Mouse (Mus musculus) cerebellum, postnatal 4 days (tissue): Measurements from ENCODE around the gene Fam222b.

Experiments used
- DNase-seq, 2 experiments: peaks; one replicate each; pipeline ENCODE4 v3.0.0; 2022; ENCODE audit warnings: low spot score in 2 of 2, mixed read lengths in 1 of 2

Fam222b gene

GRCm38 (mm10) chr11:78136132-78136531 is 41.7 kb downstream of the Fam222b start:
- no peak for DNase-seq

DNA sequence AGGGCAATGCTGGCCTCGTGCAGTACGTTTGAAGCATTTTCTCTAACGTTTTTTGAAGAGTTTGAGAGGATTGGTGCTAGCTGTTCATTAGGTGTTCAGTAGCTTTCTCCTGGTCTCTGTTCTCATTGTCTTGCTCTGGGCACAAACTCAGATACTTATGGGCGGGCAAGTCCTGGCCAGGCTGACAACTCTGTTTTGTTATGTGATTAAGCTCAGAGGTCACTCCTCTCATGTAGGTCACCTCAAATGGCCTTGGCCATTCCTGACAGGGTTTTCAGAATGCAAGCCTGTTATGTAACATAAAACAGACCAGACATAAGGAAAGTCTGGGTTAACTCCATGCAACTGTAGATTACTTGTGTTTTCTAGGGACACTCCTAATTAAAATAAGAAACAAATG is 43.1 kb downstream of the Fam222b start:
- no peak for DNase-seq

DNA sequence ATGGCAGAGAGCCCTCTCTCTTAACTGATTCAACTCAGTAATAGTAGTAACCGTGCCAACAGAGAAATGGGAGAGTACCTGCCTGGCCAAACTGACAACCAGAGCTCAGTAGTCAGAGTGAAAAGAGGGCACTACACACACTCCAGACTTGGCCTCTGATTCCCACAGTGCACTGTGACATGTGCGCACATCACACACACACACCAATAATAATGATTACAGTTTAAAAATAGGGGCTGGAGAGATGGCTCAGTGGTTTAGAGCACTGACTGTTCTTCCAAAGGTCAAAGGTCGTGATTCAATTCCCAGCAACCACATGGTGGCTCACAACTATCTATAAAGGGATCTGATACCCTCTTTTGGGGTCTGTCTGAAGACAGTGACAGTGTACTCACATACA is 43.6 kb downstream of the Fam222b start:
- DNase-seq, result no peak

GRCm38 (mm10) chr11:78140665-78141064 is 46.2 kb downstream of the Fam222b start:
- no peak for DNase-seq

- DNase-seq, result no peak
These were observed 49.1 kb downstream of the Fam222b start for GRCm38 (mm10) chr11:78143520-78143919.

DNA sequence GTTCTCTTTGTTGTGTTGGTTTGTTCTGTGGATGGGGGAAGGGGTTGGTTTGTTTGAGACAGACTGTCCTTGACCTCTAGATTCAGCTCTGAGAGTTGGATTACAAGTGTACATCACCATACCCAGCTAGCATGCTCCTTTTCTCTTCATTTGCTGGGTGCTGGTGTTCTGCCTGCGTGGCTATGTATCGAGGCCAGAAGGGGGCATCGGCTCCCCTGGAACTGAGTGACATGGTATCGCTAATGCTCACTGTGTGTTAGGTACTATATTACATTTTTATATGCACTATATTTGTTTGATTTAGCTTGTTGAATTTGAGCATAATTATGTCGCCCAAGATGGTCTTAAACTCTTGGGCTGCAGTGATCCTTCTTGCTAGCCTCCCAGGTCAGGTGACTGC is 51.7 kb downstream of the Fam222b start:
- no peak for DNase-seq

- DNase-seq, result no peak
These were observed 52.5 kb downstream of the Fam222b start for GRCm38 (mm10) chr11:78146707-78147543.

DNA sequence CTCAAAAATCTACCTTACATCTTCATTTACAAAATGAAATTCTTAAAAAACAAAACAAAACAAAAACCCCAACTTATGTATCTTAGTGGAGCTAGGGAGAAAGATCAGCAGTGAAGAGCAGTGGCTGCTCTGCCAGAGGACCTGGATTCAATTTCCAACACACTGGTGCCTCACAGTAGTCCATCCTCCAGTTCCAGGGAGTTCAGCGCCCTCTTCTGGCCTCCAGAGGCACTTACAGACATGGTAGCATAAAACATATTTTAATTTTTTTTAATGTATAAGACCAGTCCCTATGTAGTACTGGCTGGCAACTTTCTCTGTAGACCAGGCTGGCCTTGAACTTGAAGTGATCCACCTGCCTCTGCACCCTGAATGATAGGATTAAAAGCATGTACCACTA is 56.7 kb downstream of the Fam222b start:
- DNase-seq, result no peak

GRCm38 (mm10) chr11:78152299-78153231 is 58.1 kb downstream of the Fam222b start:
- DNase-seq, result peak in 1 of 2 experiments; percentile 91

DNA sequence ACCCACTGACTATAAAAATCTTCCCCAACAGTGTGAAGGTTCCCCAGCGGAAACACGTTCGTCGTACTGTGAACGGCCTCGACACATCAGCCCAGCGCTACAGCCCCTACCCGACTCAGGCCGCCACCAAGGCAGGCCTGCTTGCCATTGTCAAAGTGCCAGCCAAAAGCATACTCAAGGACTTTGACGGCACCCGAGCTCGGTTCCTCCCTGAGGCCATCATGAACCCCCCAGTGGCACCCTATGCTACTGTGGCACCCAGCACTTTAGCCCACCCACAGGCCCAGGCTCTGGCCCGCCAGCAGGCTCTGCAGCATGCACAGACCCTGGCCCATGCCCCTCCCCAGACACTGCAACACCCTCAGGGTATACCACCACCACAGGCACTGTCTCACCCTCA is 59.3 kb downstream of the Fam222b start:
- no peak for DNase-seq

DNA sequence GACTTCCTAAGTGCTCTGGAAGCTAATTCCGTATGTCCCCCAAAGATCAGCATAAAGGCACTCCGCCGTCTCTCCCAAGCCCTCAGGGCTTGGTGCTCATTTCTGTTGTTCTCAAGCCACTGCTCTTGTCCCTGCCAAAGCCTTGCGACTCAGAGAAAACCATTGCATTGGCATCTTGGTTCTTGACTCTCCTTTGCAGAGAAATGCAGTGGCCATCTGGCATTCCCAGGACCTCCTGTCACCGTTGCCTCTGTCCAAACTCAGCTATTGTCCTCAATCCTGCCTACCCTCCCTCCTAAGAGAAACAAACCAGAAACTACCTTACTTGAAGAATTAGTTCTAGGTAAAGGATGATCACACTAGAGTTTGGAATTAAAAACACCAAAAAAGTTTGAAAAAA is 61.2 kb downstream of the Fam222b start:
- DNase-seq, result no peak

GRCm38 (mm10) chr11:78156156-78156699 is 61.8 kb downstream of the Fam222b start:
- DNase-seq, result no peak

- peak in 1 of 2 experiments; percentile 81 for DNase-seq
These were observed 64.6 kb downstream of the Fam222b start for GRCm38 (mm10) chr11:78159096-78159495.

DNA sequence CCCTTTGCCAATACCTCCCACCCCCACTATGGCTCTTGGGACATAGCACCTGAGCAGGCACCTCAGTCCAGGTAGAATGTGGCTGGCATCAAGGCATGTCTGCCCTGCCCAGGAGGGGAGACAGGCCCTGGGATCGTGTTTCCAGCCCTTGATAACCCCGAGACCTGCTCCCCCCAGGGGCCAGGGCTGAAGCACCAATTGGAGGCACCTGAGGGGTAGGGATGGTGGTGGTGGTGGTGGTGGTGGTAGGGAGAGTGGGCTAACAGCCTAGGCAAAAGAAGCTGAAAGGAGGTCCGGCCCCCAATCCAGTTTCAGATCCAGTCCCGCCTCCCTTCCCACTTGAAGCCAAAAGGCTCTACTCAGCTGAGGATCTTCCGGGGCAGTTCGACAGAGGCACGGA is 65.1 kb downstream of the Fam222b start:
- no peak for DNase-seq

GRCm38 (mm10) chr11:78160171-78160570 is 65.7 kb downstream of the Fam222b start:
- no peak for DNase-seq

- DNase-seq, result no peak
These were observed 66.2 kb downstream of the Fam222b start for GRCm38 (mm10) chr11:78160675-78161074.

DNA sequence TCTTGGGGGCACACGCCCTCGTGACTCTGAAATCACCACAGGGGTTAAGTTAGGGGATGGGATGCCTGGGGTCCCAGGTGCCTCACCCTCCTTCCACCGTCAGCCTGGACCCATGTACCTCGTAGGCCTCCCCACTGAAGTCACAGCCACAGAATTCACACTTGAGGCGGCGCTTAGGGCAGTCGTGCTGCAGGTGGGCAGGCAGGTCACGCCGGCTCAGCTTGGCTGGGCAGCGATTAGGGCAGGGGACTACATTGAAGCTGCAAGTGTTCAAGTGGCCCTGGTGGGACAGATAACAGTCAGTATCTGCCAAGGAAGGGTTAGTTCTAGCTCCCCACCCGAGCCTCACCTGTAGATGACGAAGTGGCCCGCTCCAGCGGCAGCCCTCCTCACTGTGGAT is 66.7 kb downstream of the Fam222b start:
- no peak for DNase-seq

DNA sequence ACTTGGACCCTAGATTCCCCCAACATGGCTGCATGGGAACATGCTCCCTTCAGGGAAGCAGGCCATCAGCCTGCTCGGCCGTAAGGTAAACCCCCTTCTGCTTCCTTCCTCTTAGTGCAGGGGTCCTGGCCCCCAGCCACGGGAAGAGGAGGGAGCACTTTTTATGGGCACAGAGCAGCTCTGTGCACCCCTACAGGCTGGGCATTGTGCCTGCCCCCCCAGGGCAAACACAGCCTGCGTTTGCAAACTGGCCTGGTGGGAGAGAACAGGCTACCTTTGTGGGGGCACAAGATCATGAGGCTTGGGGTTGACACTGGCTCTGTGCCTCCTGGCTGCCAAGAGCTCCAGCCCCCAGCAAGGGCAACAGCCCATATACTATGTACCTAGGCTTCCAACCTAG is 67.5 kb downstream of the Fam222b start:
- no peak for DNase-seq

- peak in 1 of 2 experiments; percentile 63 for DNase-seq
These were observed 68.0 kb downstream of the Fam222b start for GRCm38 (mm10) chr11:78162504-78162903.

GRCm38 (mm10) chr11:78163045-78163444 is 68.6 kb downstream of the Fam222b start:
- no peak for DNase-seq

- no peak for DNase-seq
These were observed 69.5 kb downstream of the Fam222b start for GRCm38 (mm10) chr11:78163681-78164603.
